Mouse (Mus musculus): Measurements from ENCODE around the gene Eif4e2. TPM values are rescaled to one million over a fixed set of nuclear protein-coding genes. Genes with fewer than 3 reads are reported as not detected.
A peak's percentile ranks its signal among the peaks of the same experiment; 100 is the strongest.

The Eif4e2 gene
- polyA plus RNA-seq, 1 experiment from 2014 or later: 146 TPM

- Histone ChIP-seq H3K4me2 (replicated peaks; ENCODE audit: low read depth, low read length) (no peak overlapping the region), H3K4me1 (ENCODE audit: control insufficient read depth, insufficient read depth, low read length) (no peaks in the 10 kb centered on the region), H3K27ac (ENCODE audit: low read length) (no peak overlapping the region), H3K36me3 (ENCODE audit: control insufficient read depth, insufficient read depth, low read length) (peaks cover 71% of the 10 kb centered on the region), H3K9ac (replicated peaks; ENCODE audit: low read depth, low read length) (no peak overlapping the region), H3K9me3 (ENCODE audit: control insufficient read depth, low read depth, low read length) (no peaks in the 10 kb centered on the region), H3K4me3 (ENCODE audit: low read depth, low read length) (no peak overlapping the region), H3K27me3 (ENCODE audit: control insufficient read depth, insufficient read depth, low read length) (no peaks in the 10 kb centered on the region)
- 89% methylated on average over 5 of the region's 5 CpGs for WGBS
- no peak for ATAC-seq (ENCODE audit: insufficient number of reproducible peaks, insufficient read depth, low FRiP score, low read depth)
These were observed 16.9 kb downstream of the Eif4e2 start for GRCm38 (mm10) chr1:87230606-87231005.

DNA sequence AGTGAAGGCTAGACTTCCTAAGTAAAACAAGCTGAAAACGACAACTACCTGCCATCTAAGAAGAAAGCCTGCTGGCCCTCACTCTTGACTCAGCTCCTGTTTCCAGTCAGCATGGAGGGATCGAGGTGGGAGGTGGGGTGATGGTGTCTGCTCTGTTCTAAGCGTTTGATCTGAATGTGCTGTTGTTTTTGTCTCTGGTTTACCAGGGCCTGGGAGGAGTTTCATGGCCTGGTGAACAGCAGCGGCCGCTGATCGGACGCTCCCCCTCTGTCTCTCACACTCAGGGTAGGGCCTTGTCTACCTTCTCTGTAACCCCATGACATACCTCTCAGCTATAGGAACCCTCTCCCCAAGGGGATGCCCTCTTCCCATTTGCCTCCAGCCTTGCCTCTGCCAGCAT lies 18.5 kb downstream of the Eif4e2 start:
- no peaks in the 10 kb centered on the region for H3K27me3 ChIP-seq (ENCODE audit: control insufficient read depth, insufficient read depth, low read length)
- peaks cover 63% of the 10 kb centered on the region for H3K36me3 ChIP-seq (ENCODE audit: control insufficient read depth, insufficient read depth, low read length)
- no peak overlapping the region for H3K4me3 ChIP-seq (ENCODE audit: low read depth, low read length)
- no peak for ATAC-seq (ENCODE audit: insufficient number of reproducible peaks, insufficient read depth, low FRiP score, low read depth)
- WGBS: 85% methylated on average over 7 of the region's 7 CpGs
- H3K4me2 ChIP-seq (replicated peaks; ENCODE audit: low read depth, low read length): no peak overlapping the region
- no peak overlapping the region for H3K9ac ChIP-seq (replicated peaks; ENCODE audit: low read depth, low read length)
- no peak overlapping the region for H3K27ac ChIP-seq (ENCODE audit: low read length)
- H3K9me3 ChIP-seq (ENCODE audit: control insufficient read depth, low read depth, low read length): no peaks in the 10 kb centered on the region
- no peaks in the 10 kb centered on the region for H3K4me1 ChIP-seq (ENCODE audit: control insufficient read depth, insufficient read depth, low read length)

- no peak overlapping the region for H3K4me3 ChIP-seq (ENCODE audit: low read depth, low read length)
- H3K27ac ChIP-seq (ENCODE audit: low read length): no peak overlapping the region
- H3K4me2 ChIP-seq (replicated peaks; ENCODE audit: low read depth, low read length): no peak overlapping the region
- H3K4me1 ChIP-seq (ENCODE audit: control insufficient read depth, insufficient read depth, low read length): no peaks in the 10 kb centered on the region
- H3K9me3 ChIP-seq (ENCODE audit: control insufficient read depth, low read depth, low read length): no peaks in the 10 kb centered on the region
- WGBS: 59% methylated on average over 8 of the region's 8 CpGs
- ATAC-seq (ENCODE audit: insufficient number of reproducible peaks, insufficient read depth, low FRiP score, low read depth): no peak
- H3K36me3 ChIP-seq (ENCODE audit: control insufficient read depth, insufficient read depth, low read length): peaks cover 27% of the 10 kb centered on the region
- H3K9ac ChIP-seq (replicated peaks; ENCODE audit: low read depth, low read length): no peak overlapping the region
- no peaks in the 10 kb centered on the region for H3K27me3 ChIP-seq (ENCODE audit: control insufficient read depth, insufficient read depth, low read length)
These were observed 25.3 kb downstream of the Eif4e2 start for GRCm38 (mm10) chr1:87239056-87239455.

GRCm38 (mm10) chr1:87243021-87243420 lies 29.3 kb downstream of the Eif4e2 start:
- H3K27me3 ChIP-seq (ENCODE audit: control insufficient read depth, insufficient read depth, low read length): no peaks in the 10 kb centered on the region
- no peaks in the 10 kb centered on the region for H3K9me3 ChIP-seq (ENCODE audit: control insufficient read depth, low read depth, low read length)
- 86% methylated on average over 8 of the region's 8 CpGs for WGBS
- no peak overlapping the region for H3K4me2 ChIP-seq (replicated peaks; ENCODE audit: low read depth, low read length)
- no peak for ATAC-seq (ENCODE audit: insufficient number of reproducible peaks, insufficient read depth, low FRiP score, low read depth)
- no peak overlapping the region for H3K4me3 ChIP-seq (ENCODE audit: low read depth, low read length)
- H3K27ac ChIP-seq (ENCODE audit: low read length): no peak overlapping the region
- H3K9ac ChIP-seq (replicated peaks; ENCODE audit: low read depth, low read length): no peak overlapping the region
- H3K4me1 ChIP-seq (ENCODE audit: control insufficient read depth, insufficient read depth, low read length): no peaks in the 10 kb centered on the region
- peaks cover 7% of the 10 kb centered on the region for H3K36me3 ChIP-seq (ENCODE audit: control insufficient read depth, insufficient read depth, low read length)

GRCm38 (mm10) chr1:87245430-87245829 lies 31.7 kb downstream of the Eif4e2 start:
- H3K27me3 ChIP-seq (ENCODE audit: control insufficient read depth, insufficient read depth, low read length): no peaks in the 10 kb centered on the region
- ATAC-seq (ENCODE audit: insufficient number of reproducible peaks, insufficient read depth, low FRiP score, low read depth): no peak
- no peak overlapping the region for H3K4me2 ChIP-seq (replicated peaks; ENCODE audit: low read depth, low read length)
- no peak overlapping the region for H3K27ac ChIP-seq (ENCODE audit: low read length)
- H3K9ac ChIP-seq (replicated peaks; ENCODE audit: low read depth, low read length): no peak overlapping the region
- 32% methylated on average over 1 of the region's 1 CpGs for WGBS
- H3K4me1 ChIP-seq (ENCODE audit: control insufficient read depth, insufficient read depth, low read length): no peaks in the 10 kb centered on the region
- no peaks in the 10 kb centered on the region for H3K36me3 ChIP-seq (ENCODE audit: control insufficient read depth, insufficient read depth, low read length)
- no peak overlapping the region for H3K4me3 ChIP-seq (ENCODE audit: low read depth, low read length)
- H3K9me3 ChIP-seq (ENCODE audit: control insufficient read depth, low read depth, low read length): no peaks in the 10 kb centered on the region

- Histone ChIP-seq H3K9ac (replicated peaks; ENCODE audit: low read depth, low read length) (no peak overlapping the region), H3K4me1 (ENCODE audit: control insufficient read depth, insufficient read depth, low read length) (no peaks in the 10 kb centered on the region), H3K9me3 (ENCODE audit: control insufficient read depth, low read depth, low read length) (no peaks in the 10 kb centered on the region), H3K4me2 (replicated peaks; ENCODE audit: low read depth, low read length) (no peak overlapping the region), H3K27me3 (ENCODE audit: control insufficient read depth, insufficient read depth, low read length) (no peaks in the 10 kb centered on the region), H3K4me3 (ENCODE audit: low read depth, low read length) (peak overlapping the region; percentile 8; the same call in 1 of the 2 replicates), H3K27ac (ENCODE audit: low read length) (no peak overlapping the region), H3K36me3 (ENCODE audit: control insufficient read depth, insufficient read depth, low read length) (no peaks in the 10 kb centered on the region)
- peak; percentile 80 for ATAC-seq (ENCODE audit: insufficient number of reproducible peaks, insufficient read depth, low FRiP score, low read depth)
- 25% methylated on average over 22 of the region's 22 CpGs for WGBS
These were observed 32.5 kb downstream of the Eif4e2 start for GRCm38 (mm10) chr1:87245929-87246815.

- Histone ChIP-seq H3K36me3 (ENCODE audit: control insufficient read depth, insufficient read depth, low read length) (no peaks in the 10 kb centered on the region), H3K27me3 (ENCODE audit: control insufficient read depth, insufficient read depth, low read length) (no peaks in the 10 kb centered on the region), H3K4me3 (ENCODE audit: low read depth, low read length) (no peak overlapping the region), H3K4me1 (ENCODE audit: control insufficient read depth, insufficient read depth, low read length) (no peaks in the 10 kb centered on the region), H3K9me3 (ENCODE audit: control insufficient read depth, low read depth, low read length) (no peaks in the 10 kb centered on the region), H3K9ac (replicated peaks; ENCODE audit: low read depth, low read length) (no peak overlapping the region), H3K27ac (ENCODE audit: low read length) (no peak overlapping the region), H3K4me2 (replicated peaks; ENCODE audit: low read depth, low read length) (no peak overlapping the region)
- WGBS: 57% methylated on average over 5 of the region's 5 CpGs
- ATAC-seq (ENCODE audit: insufficient number of reproducible peaks, insufficient read depth, low FRiP score, low read depth): no peak
These were observed 38.4 kb downstream of the Eif4e2 start for GRCm38 (mm10) chr1:87252040-87252609.

GRCm38 (mm10) chr1:87255173-87255572 lies 41.5 kb downstream of the Eif4e2 start:
- no peak overlapping the region for H3K27ac ChIP-seq (ENCODE audit: low read length)
- no peaks in the 10 kb centered on the region for H3K4me1 ChIP-seq (ENCODE audit: control insufficient read depth, insufficient read depth, low read length)
- no peaks in the 10 kb centered on the region for H3K9me3 ChIP-seq (ENCODE audit: control insufficient read depth, low read depth, low read length)
- H3K4me2 ChIP-seq (replicated peaks; ENCODE audit: low read depth, low read length): no peak overlapping the region
- H3K27me3 ChIP-seq (ENCODE audit: control insufficient read depth, insufficient read depth, low read length): 0 out of 2 replicates have a peak, but pooled peaks cover 3% of the 10 kb centered on the region
- H3K9ac ChIP-seq (replicated peaks; ENCODE audit: low read depth, low read length): no peak overlapping the region
- no peaks in the 10 kb centered on the region for H3K36me3 ChIP-seq (ENCODE audit: control insufficient read depth, insufficient read depth, low read length)
- no peak overlapping the region for H3K4me3 ChIP-seq (ENCODE audit: low read depth, low read length)
- ATAC-seq (ENCODE audit: insufficient number of reproducible peaks, insufficient read depth, low FRiP score, low read depth): no peak
- 53% methylated on average over 4 of the region's 4 CpGs for WGBS

Measured in stomach, embryonic 14.5 days (tissue).